Mouse (Mus musculus) kidney, adult 2 months (tissue): ENCODE data around the gene Zbtb45. TPM values are rescaled to one million over a fixed set of nuclear protein-coding genes. Genes with fewer than 3 reads are reported as not detected.

Experiments used
- DNase-seq: peaks from one replicate; pipeline ENCODE4 v3.0.0; 2021
- H3K27ac ChIP-seq: fragments of 200-500 bp; 2 replicates; pipeline ENCODE4 v1.5.1; 2012; ENCODE audit warnings: low read depth, low read length, control low read depth, inconsistent platforms; ENCODE audit not compliant: insufficient read depth
- H3K27me3 ChIP-seq: fragments of 200-500 bp; replicated peaks from 2 replicates; pipeline ENCODE4 v1.6.1; 2012; ENCODE audit warnings: mild to moderate bottlenecking, moderate library complexity, low read length, inconsistent platforms; ENCODE audit not compliant: control insufficient read depth, insufficient read depth
- H3K36me3 ChIP-seq: fragments of 200-500 bp; 2 replicates; pipeline ENCODE4 v1.6.1; 2012; ENCODE audit warnings: mild to moderate bottlenecking, moderate library complexity, low read length, inconsistent platforms; ENCODE audit not compliant: control insufficient read depth, insufficient read depth
- H3K4me1 ChIP-seq: fragments of 200-500 bp; 2 replicates; pipeline ENCODE4 v1.6.1; 2011; ENCODE audit warnings: low read length; ENCODE audit not compliant: control insufficient read depth, insufficient read depth
- H3K4me3 ChIP-seq: fragments of 200-500 bp; 2 replicates; pipeline ENCODE4 v1.5.1; 2011; ENCODE audit warnings: mild to moderate bottlenecking, low read depth, low read length, control low read depth; ENCODE audit not compliant: insufficient read depth
- CTCF ChIP-seq: fragments of 200-500 bp; conservative IDR thresholded peaks from 2 replicates; pipeline ENCODE4 v1.5.1; 2011; ENCODE audit warnings: low read depth, mild to moderate bottlenecking, control low read depth, low read length, moderate library complexity, mixed read lengths; ENCODE audit not compliant: insufficient read depth, insufficient read length
- POLR2A ChIP-seq: fragments of 200-500 bp; IDR thresholded peaks from one replicate; pipeline ENCODE4 v1.6.1; 2011; ENCODE audit warnings: low read depth, low read length, control low read depth
- WGBS: fragments of 180-500 bp; shearing (Covaris S2); methylation state at CpG from one replicate; pipeline ENCODE4 v1.1.7; 2018; 5-methylcytosine and 5-hydroxymethylcytosine counted together
- polyA plus RNA-seq: library from polyadenylated mRNA; depleted of rRNA; stranded (reverse); fragments of >200 nt; gene quantifications from 2 replicates; pipeline ENCODE4 v1.2.3, GENCODE M21; 2012; rRNA removed

Zbtb45 gene
- 14.1 and 15.0 TPM in 2 replicates for polyA plus RNA-seq

DNA sequence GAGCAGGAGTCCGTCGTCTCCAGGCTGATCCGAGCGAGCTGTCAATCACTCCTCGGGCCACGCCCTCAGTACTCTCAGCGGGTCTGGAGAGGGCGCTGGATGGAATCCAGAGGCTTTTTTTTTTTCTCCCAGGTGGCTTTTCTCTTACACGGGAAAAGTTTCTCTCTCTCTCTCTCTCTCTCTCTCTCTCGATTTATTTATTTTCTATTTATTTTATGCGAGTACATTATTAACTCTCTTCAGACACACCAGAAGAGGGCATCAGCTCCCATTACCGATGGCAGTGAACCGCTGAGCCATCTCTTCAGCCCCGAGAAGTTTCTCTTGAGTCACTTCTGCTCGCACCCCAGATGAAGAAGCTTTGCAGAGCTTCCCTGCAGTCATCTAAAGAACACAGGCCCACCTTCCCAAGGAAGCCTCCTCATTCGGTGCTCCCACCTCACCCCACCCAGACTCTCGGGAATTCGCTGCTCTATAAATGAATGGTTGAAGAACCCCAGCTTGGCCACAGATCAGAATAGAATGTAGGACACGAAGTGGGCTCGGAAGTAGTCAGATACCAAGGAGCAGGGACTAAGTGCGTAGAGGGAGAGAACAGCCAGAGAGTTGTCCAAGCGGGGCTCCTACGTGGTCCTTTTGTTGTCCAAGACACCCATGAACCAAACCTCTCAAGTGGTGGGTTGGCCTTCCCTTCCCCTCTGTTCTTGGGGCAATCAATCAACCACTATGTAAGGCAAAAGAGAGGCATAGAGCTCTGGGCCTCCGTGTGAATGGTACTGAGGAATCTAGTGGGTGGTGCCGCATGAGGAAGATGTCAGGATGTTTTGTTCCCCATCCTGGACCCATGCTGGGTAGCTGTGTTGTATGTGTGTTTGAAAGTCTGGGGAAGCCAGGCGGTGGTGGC is at the start of gene Zbtb45:
Gene Zbtb45, minus strand, starts transcription at position 30 of the 904 bp plus-strand sequence.
- Histone ChIP-seq H3K4me1 (peaks cover 4% of the 10 kb centered on the region; the same call in 1 of the 2 replicates), H3K27me3 (no peaks in the 10 kb centered on the region), H3K4me3 (peak within 1 kb of the TSS; percentile 78), H3K36me3 (no peaks in the 10 kb centered on the region), H3K27ac (peak within 1 kb of the TSS; percentile 81)
- no peak for DNase-seq
- TF ChIP-seq CTCF (no peak), POLR2A (no peak)
- 13% methylated on average over 26 of the region's 26 CpGs for WGBS

DNA sequence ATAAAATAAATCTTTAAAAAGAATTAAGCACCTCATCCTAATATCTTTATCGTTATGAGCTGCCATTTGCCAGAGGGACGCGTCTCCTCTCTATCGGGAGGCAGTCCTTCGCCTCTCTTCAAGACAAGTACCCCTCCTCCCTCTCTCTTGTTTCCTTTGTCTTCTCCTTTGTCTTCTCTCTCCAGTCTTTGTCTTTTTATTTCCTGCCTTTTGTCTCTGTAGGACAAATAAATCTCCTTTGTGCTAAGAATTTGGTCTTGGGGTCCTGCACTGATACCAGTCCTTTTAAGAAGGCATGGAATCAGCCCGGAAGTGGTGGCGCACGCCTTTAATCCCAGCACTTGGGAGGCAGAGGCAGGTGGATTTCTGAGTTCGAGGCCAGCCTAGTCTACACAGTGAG is 49.7 kb upstream of the Zbtb45 start:
- Histone ChIP-seq H3K4me1 (no peaks in the 10 kb centered on the region; the same call in 1 of the 2 replicates), H3K36me3 (no peaks in the 10 kb centered on the region), H3K4me3 (no peak overlapping the region), H3K27ac (no peak overlapping the region), H3K27me3 (no peaks in the 10 kb centered on the region)
- 92% methylated on average over 9 of the region's 9 CpGs for WGBS
- TF ChIP-seq POLR2A: no peak
- no peak for TF ChIP-seq CTCF
- DNase-seq: no peak

DNA sequence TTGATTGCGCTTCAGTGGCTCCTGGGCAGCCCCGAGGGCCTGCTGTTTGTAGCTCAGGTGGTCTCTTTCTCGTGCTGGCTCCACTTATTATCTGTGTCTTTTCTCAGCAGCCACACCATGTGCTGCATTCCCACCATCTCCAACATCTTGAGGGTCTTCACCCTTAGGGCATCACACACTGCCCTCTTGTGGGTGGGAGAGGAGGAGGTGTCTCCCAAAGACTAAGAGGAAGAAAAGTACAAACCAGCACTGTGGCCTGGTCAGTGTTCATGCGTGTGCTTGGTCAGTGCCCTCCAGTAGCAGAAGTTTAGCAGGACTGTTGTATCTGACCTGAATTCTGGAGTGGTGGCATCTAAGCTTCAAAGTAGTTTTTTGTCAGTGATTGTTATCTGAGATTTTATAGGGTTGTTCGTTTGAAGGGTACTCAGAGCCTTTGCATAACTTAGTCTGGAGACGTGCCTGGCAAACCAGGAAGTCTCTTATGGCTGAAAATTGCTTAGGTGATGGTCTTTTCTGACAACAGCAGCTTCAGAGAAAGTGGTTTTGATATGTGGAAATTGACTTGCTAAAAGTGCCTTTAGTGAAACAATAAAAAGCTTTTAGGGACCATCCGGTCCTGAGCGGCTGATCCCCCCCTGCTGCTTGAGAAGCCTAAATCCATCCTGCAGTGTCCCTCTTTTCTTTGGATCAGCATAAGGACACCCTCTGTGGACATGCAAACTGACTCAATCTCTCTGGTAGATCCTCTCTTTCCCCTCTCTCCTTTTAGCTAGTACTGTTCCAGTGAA is 47.3 kb upstream of the Zbtb45 start:
- Histone ChIP-seq H3K36me3 (no peaks in the 10 kb centered on the region), H3K27me3 (no peaks in the 10 kb centered on the region), H3K4me3 (no peak overlapping the region), H3K27ac (no peak overlapping the region), H3K4me1 (no peaks in the 10 kb centered on the region; the same call in 1 of the 2 replicates)
- TF ChIP-seq CTCF: no peak
- TF ChIP-seq POLR2A: no peak
- WGBS: 54% methylated on average over 8 of the region's 8 CpGs
- DNase-seq: no peak

DNA sequence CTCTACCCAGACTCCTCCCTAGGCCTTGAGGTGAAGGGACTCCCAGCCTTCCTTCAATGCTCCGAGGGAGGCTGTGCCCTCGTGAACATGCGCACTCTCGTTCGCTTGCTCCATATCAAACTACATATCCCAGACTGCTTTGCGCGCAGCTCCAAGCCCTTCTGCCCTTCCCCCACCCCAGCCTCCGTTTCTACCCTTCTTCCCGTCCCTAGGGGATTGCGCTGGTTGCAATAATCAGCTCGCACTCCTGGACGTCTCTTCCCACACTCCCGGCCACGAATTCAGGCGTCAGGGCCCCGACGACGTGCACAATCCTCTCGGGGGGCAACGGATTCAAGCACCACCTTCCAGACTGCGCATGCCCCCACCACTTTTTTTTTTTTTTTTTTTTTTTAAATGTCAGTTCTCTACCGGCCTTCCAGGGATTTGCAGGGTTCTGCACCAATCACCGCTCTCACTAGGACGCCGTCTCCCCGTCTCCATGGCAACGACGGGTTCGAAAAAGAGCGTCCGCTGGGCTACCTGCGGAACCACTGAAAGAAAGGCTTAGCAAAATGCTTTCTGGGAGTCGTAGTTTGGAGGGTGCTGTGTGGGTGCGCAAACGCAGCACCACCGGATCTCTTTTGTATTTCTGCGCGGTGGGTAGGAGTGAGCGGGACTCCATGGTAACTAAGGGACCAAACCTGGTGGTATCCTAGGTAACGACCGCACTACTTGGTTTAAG is 44.6 kb upstream of the Zbtb45 start, which contains the start of gene Mzf1:
Gene Mzf1, minus strand, starts transcription at position 478 of the 724 bp plus-strand sequence.
- no peaks in the 10 kb centered on the region for H3K36me3 ChIP-seq
- H3K4me3 ChIP-seq: peak within 1 kb of the TSS; percentile 89
- DNase-seq: peak; percentile 98
- no peaks in the 10 kb centered on the region; the same call in 1 of the 2 replicates for H3K4me1 ChIP-seq
- TF ChIP-seq CTCF: no peak
- peak; percentile 85 for TF ChIP-seq POLR2A
- WGBS: under 1% methylated on average over 41 of the region's 41 CpGs
- peak within 1 kb of the TSS; percentile 89 for H3K27ac ChIP-seq
- no peaks in the 10 kb centered on the region for H3K27me3 ChIP-seq

DNA sequence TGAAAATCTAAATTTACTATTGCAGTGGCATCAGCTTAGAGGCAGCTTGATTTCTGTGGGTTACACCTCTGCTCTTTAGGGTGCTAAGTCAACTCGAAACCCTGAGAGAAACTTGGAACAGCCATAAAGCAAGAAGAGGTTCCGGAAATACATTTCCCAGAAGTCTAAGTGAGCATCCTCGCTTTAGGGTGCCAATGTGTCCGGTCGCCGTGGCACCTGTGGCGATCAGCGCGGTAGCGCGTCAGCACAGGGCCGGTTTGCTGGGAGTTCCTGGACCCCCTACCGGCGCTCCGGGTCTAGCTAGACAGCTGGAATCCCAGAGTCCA is 44.1 kb upstream of the Zbtb45 start:
- Histone ChIP-seq H3K4me1 (no peaks in the 10 kb centered on the region; the same call in 1 of the 2 replicates), H3K4me3 (peak overlapping the region; percentile 89), H3K36me3 (no peaks in the 10 kb centered on the region), H3K27me3 (no peaks in the 10 kb centered on the region), H3K27ac (peak overlapping the region; percentile 49; the same call in 1 of the 2 replicates)
- TF ChIP-seq CTCF (no peak), POLR2A (no peak)
- no peak for DNase-seq
- 2% methylated on average over 15 of the region's 15 CpGs for WGBS

DNA sequence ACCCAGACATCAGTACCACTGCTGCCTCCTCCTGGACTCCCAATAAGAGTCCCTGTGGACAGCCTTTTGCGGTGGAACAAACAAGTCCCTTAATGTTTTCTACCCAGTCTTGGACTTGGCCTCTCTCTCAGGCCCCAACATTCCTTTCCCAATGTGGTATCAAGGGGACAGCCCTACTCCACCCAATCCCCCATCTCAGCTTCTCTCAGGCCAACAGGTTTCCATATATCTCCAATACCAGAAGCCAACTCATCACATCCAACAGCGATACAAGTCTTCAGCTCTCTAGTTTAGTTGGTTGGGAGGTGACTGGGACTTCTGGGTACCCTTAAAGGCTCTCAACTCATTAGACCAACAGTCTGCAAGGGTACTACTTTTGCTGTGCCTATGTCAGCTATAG is 43.7 kb upstream of the Zbtb45 start:
- no peak for DNase-seq
- TF ChIP-seq POLR2A (no peak), CTCF (no peak)
- H3K36me3 ChIP-seq: no peaks in the 10 kb centered on the region
- no peaks in the 10 kb centered on the region for H3K27me3 ChIP-seq
- no peak overlapping the region for H3K27ac ChIP-seq
- WGBS: 95% methylated on average over 2 of the region's 2 CpGs
- H3K4me1 ChIP-seq: no peaks in the 10 kb centered on the region; the same call in 1 of the 2 replicates
- H3K4me3 ChIP-seq: no peak overlapping the region
